Mouse (Mus musculus): Measurements from ENCODE around the gene Slc10a1.
"Not testable (repeated sequence)": the region's sequence is repeated elsewhere in the genome, so short reads cannot be mapped to it uniquely, and the experiment has no call there.

- not testable (repeated sequence) for TF ChIP-seq EP300, CTCF (IDR thresholded peaks at IDR 0.05; ENCODE audit: low read depth)
Measured at GRCm38 (mm10) chr12:80944963-80945333, 23.6 kb downstream of the Slc10a1 start.

Data from liver, embryonic 14.5 days (tissue).